Mouse (Mus musculus) heart, adult 9 months (tissue): ENCODE data around the gene Taar2.

Source experiments
- DNase-seq, 2 experiments: peaks; one replicate each; pipeline ENCODE4 v3.0.0; 2022; ENCODE audit warnings: low spot score in 2 of 2

Taar2 gene

DNA sequence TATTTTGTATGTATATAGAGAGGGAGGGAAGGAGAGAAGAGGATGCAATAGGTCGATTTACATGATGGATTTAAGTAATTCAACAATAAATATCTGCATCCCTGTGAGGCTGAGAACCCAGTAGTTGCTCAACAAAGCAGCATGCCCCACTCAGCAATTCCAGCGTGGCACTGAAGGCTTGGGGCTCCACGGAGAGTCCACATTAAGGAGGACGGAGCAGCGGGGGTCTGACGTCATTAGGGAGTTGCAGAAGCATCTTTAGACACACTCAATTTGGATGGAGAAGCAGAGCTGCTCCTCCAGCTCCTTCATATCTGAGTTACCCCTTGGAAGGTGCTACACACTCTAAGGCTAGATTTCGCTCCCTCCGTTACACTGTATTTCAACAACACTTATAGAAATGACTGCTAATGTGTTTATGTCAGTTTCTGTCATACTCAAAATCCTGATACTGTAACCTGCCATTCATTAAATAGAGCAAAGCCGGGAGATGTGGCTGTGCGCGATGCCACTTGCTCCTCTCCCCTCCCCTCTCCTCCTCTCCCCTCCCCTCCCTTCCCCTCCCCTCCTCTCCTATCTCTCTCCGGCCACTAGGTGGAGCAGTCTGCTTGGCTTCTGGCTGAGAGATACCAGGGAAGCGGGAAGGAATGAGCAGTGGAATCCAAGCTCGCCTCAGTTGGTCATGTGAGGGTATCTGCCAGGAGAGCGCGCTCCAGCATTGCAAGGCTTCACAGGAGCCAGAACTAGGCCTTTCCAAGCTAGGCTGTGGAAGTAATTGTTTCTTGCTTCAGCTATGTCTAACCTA lies 40.7 kb downstream of the Taar2 start:
- peak; percentile 31 to 47 for DNase-seq

DNA sequence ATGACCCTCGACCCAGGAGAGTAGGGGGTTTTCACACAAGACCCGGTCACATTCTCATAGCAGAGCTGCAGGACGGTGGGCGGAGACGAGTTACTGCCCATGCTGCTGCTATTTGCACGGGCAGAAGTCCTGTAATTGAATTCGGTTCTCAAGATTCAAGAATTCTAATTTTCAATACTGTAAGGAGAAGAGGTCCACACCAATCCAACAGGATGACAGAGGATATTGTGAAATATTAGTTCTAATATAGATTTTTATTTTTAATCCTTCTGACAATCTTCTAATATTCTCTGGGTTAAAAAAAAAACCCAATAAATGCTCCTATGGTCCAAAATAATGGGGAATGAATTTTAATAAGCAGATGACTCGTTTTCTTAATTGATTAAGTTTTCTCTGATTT lies 47.2 kb downstream of the Taar2 start, which contains the start of gene Taar6:
TSS of gene Taar6 (minus strand) at position 101 of the 400 bp plus-strand sequence.
- DNase-seq = no peak

DNA sequence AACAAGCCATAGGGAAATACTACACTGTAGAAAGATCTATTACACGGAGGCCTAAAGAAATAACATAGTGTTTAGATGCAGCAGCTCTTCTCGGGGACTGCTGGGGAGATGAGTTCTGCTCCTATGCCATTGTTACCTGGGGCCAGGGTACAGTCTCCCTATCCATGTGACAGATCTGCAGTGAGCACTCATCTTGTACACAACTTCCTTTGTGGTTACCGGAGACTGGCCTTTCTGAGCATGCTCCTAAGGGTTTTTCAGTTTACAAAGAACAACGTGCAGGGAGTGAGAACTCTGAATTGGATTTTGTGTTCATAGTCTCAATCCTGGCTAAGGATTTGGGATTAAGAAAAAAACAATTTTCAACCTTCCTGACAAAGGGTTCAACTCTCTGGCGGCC lies 48.0 kb downstream of the Taar2 start:
- no peak for DNase-seq
